Mouse (Mus musculus): ENCODE data around the gene Cd69.

Cd69 gene

GRCm38 (mm10) chr6:129233955-129234369, 41.3 kb downstream of the Cd69 start:
- Histone ChIP-seq H3K9me3 (ENCODE audit: low read length) (no peaks in the 10 kb centered on the region), H3K4me1 (replicated peaks; ENCODE audit: low read depth, low read length) (peaks cover 47% of the 10 kb centered on the region), H3K4me3 (replicated peaks; ENCODE audit: low read length) (no peak overlapping the region), H3K27me3 (ENCODE audit: insufficient read depth, low read length) (no peaks in the 10 kb centered on the region), H3K36me3 (ENCODE audit: insufficient read depth, low read length) (no peaks in the 10 kb centered on the region)
- TF ChIP-seq NANOG (IDR thresholded peaks at IDR 0.05; ENCODE audit: borderline replicate concordance, low read length) (no peak), POU5F1 (IDR thresholded peaks at IDR 0.05; ENCODE audit: borderline replicate concordance, low read length) (no peak)

DNA sequence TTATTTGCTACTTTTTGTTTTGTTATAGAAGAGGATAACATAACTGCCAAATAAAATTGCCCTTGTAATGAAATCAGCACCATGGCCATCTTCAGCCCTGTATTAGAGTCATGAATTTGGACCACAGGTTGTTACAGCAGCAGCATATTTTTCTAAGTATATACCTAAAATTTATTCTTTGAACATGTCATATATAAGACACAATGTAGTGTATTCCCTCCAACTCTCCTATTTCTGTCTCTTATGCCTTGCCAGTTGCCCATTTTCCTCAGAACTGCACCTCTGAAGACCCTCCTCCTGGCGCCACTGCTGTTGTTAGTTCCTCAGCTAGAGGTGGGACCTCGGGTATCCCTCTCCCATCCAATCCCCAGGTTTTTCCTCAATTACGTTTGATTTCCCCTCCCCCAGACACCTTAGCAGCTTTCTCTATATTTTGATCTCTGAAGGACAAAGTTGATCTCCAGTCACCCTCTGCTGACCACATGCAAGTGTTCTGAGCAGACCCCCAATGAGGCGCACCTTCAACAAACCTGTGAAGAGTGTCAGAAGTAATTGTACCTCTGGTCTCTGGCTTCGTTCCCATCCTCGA, 41.8 kb downstream of the Cd69 start:
- no peaks in the 10 kb centered on the region for H3K9me3 ChIP-seq (ENCODE audit: low read length)
- no peak overlapping the region for H3K4me3 ChIP-seq (replicated peaks; ENCODE audit: low read length)
- H3K36me3 ChIP-seq (ENCODE audit: insufficient read depth, low read length), result no peaks in the 10 kb centered on the region
- peaks cover 47% of the 10 kb centered on the region for H3K4me1 ChIP-seq (replicated peaks; ENCODE audit: low read depth, low read length)
- H3K27me3 ChIP-seq (ENCODE audit: insufficient read depth, low read length), result no peaks in the 10 kb centered on the region
- no peak for TF ChIP-seq POU5F1 (IDR thresholded peaks at IDR 0.05; ENCODE audit: borderline replicate concordance, low read length)
- no peak for TF ChIP-seq CTCF (conservative IDR thresholded peaks at IDR 0.05; ENCODE audit: low read length)
- no peak for TF ChIP-seq NANOG (IDR thresholded peaks at IDR 0.05; ENCODE audit: borderline replicate concordance, low read length)

DNA sequence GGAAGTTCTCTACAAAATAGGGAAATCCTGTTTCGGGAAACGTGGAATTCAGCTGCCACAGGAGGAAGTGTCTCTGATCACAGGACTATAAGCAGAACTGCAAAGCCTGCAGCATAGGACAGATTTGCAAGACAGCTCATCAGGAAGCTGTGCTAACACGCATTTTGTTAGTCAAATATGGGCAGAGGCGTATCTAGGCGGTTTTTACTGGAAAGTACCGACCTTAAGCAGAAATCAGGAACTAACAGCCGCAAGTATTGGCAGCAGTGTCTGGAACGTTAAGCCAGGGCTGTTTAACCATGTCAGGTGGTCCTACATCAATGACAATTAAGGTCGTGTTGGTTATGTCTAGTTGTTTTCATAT, 42.4 kb downstream of the Cd69 start:
- Histone ChIP-seq H3K27me3 (ENCODE audit: insufficient read depth, low read length) (no peaks in the 10 kb centered on the region), H3K36me3 (ENCODE audit: insufficient read depth, low read length) (no peaks in the 10 kb centered on the region), H3K4me1 (replicated peaks; ENCODE audit: low read depth, low read length) (peaks cover 44% of the 10 kb centered on the region), H3K9me3 (ENCODE audit: low read length) (no peaks in the 10 kb centered on the region), H3K4me3 (replicated peaks; ENCODE audit: low read length) (no peak overlapping the region)
- TF ChIP-seq CTCF (conservative IDR thresholded peaks at IDR 0.05; ENCODE audit: low read length) (no peak), POU5F1 (IDR thresholded peaks at IDR 0.05; ENCODE audit: borderline replicate concordance, low read length) (no peak)

GRCm38 (mm10) chr6:129232005-129232841, 43.0 kb downstream of the Cd69 start:
- H3K36me3 ChIP-seq (ENCODE audit: insufficient read depth, low read length), result no peaks in the 10 kb centered on the region
- H3K4me3 ChIP-seq (replicated peaks; ENCODE audit: low read length), result no peak overlapping the region
- peaks cover 38% of the 10 kb centered on the region for H3K4me1 ChIP-seq (replicated peaks; ENCODE audit: low read depth, low read length)
- H3K27me3 ChIP-seq (ENCODE audit: insufficient read depth, low read length), result no peaks in the 10 kb centered on the region
- no peaks in the 10 kb centered on the region for H3K9me3 ChIP-seq (ENCODE audit: low read length)
- TF ChIP-seq NANOG (IDR thresholded peaks at IDR 0.05; ENCODE audit: borderline replicate concordance, low read length) (no peak), POU5F1 (IDR thresholded peaks at IDR 0.05; ENCODE audit: borderline replicate concordance, low read length) (no peak)

- H3K4me1 ChIP-seq (replicated peaks; ENCODE audit: low read depth, low read length), result peaks cover 19% of the 10 kb centered on the region
- H3K9me3 ChIP-seq (ENCODE audit: low read length), result peaks cover 13% of the 10 kb centered on the region
- no peaks in the 10 kb centered on the region for H3K36me3 ChIP-seq (ENCODE audit: insufficient read depth, low read length)
- TF ChIP-seq NANOG (IDR thresholded peaks at IDR 0.05; ENCODE audit: borderline replicate concordance, low read length) (no peak), CTCF (conservative IDR thresholded peaks at IDR 0.05; ENCODE audit: low read length) (no peak), POU5F1 (IDR thresholded peaks at IDR 0.05; ENCODE audit: borderline replicate concordance, low read length) (no peak)
- H3K27me3 ChIP-seq (ENCODE audit: insufficient read depth, low read length), result no peaks in the 10 kb centered on the region
- H3K4me3 ChIP-seq (replicated peaks; ENCODE audit: low read length), result no peak overlapping the region
These were observed 45.3 kb downstream of the Cd69 start for GRCm38 (mm10) chr6:129229774-129230578.

DNA sequence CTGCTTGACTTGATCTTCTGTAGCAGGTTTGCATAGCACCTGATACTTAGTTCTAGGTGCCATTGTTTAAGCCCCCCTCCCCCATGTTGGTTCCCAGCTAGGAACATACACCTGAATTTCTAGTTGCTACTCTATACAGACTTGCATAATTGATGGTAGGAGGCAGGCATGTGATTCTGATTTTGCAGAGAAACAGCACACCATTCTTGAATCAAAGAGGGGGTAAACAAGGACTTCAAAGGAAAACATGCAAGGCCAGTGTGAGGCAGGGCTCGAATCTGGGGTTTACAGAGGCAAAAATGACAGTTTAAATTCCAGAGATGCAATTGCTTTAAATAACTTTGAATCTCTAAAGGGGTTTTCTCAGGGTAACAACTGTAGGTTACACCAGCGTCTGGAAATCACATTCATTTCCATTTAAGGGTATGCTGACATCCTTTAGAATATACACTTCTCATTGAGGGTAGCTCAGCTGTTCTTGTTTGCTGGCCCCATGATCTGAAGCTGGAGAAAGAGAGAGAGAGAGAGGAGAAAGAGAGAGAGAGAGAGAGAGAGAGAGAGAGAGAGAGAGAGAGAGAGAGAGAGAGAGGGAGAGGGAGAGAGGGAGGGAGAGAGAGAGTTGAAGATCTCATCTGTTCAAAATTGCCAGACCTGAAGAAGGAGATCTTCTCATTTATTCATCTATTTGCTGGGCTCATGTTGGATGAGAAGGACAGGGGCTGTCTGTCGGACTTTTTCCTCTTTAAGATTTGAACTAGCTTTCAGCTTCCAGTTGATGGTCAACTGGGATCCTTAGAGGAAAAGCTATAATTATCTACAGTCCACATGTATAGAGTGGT, 46.1 kb downstream of the Cd69 start:
- no peaks in the 10 kb centered on the region for H3K27me3 ChIP-seq (ENCODE audit: insufficient read depth, low read length)
- no peaks in the 10 kb centered on the region for H3K36me3 ChIP-seq (ENCODE audit: insufficient read depth, low read length)

GRCm38 (mm10) chr6:129225078-129225477, 50.2 kb downstream of the Cd69 start:
- H3K4me1 ChIP-seq (replicated peaks; ENCODE audit: low read depth, low read length), result no peaks in the 10 kb centered on the region
- no peaks in the 10 kb centered on the region for H3K27me3 ChIP-seq (ENCODE audit: insufficient read depth, low read length)
- no peak overlapping the region for H3K4me3 ChIP-seq (replicated peaks; ENCODE audit: low read length)
- H3K36me3 ChIP-seq (ENCODE audit: insufficient read depth, low read length), result no peaks in the 10 kb centered on the region
- H3K9me3 ChIP-seq (ENCODE audit: low read length), result peaks cover 18% of the 10 kb centered on the region
- TF ChIP-seq CTCF (conservative IDR thresholded peaks at IDR 0.05; ENCODE audit: low read length) (no peak), POU5F1 (IDR thresholded peaks at IDR 0.05; ENCODE audit: borderline replicate concordance, low read length) (no peak), NANOG (IDR thresholded peaks at IDR 0.05; ENCODE audit: borderline replicate concordance, low read length) (no peak)

More for the DNA sequence above, 46.1 kb downstream of the Cd69 start:
- Histone ChIP-seq H3K4me3 (replicated peaks; ENCODE audit: low read length) (no peak overlapping the region), H3K9me3 (ENCODE audit: low read length) (peaks cover 18% of the 10 kb centered on the region), H3K4me1 (replicated peaks; ENCODE audit: low read depth, low read length) (peaks cover 14% of the 10 kb centered on the region)
- TF ChIP-seq POU5F1 (IDR thresholded peaks at IDR 0.05; ENCODE audit: borderline replicate concordance, low read length), result no peak
- no peak for TF ChIP-seq NANOG (IDR thresholded peaks at IDR 0.05; ENCODE audit: borderline replicate concordance, low read length)
- no peak for TF ChIP-seq CTCF (conservative IDR thresholded peaks at IDR 0.05; ENCODE audit: low read length)

- TF ChIP-seq CTCF (conservative IDR thresholded peaks at IDR 0.05; ENCODE audit: low read length), result no peak
- no peak for TF ChIP-seq NANOG (IDR thresholded peaks at IDR 0.05; ENCODE audit: borderline replicate concordance, low read length)
- TF ChIP-seq POU5F1 (IDR thresholded peaks at IDR 0.05; ENCODE audit: borderline replicate concordance, low read length), result no peak
- H3K9me3 ChIP-seq (ENCODE audit: low read length), result peaks cover 18% of the 10 kb centered on the region
These were observed 51.1 kb downstream of the Cd69 start for GRCm38 (mm10) chr6:129224090-129224489.

More at GRCm38 (mm10) chr6:129224090-129224489, 51.1 kb downstream of the Cd69 start:
- no peak overlapping the region for H3K4me3 ChIP-seq (replicated peaks; ENCODE audit: low read length)
- H3K27me3 ChIP-seq (ENCODE audit: insufficient read depth, low read length), result no peaks in the 10 kb centered on the region
- no peaks in the 10 kb centered on the region for H3K4me1 ChIP-seq (replicated peaks; ENCODE audit: low read depth, low read length)
- H3K36me3 ChIP-seq (ENCODE audit: insufficient read depth, low read length), result no peaks in the 10 kb centered on the region

All from E14TG2a.4 (cell line).